Mouse (Mus musculus) lung, postnatal 0 days (tissue): ENCODE data around the gene A930009A15Rik. TPM values are rescaled to one million over a fixed set of nuclear protein-coding genes. Genes with fewer than 3 reads are reported as not detected.
A peak's percentile ranks its signal among the peaks of the same experiment; 100 is the strongest.

Experiments
- ATAC-seq: fragments of 200-750 bp; cut with Nextera tagmentation; 2 replicates; pipeline ENCODE4 v1.8.0; 2017; ENCODE audit warnings: moderate library complexity
- DNase-seq: peaks from one replicate; pipeline ENCODE4 v3.0.0-alpha.2; 2016; ENCODE audit warnings: low spot score
- H3K27ac ChIP-seq: fragments of 300-500 bp; sonication (generic); 2 replicates; pipeline ENCODE4 v1.5.1; 2014; ENCODE audit warnings: antibody characterized with exemption, mild to moderate bottlenecking, low read length, mixed read lengths
- H3K27me3 ChIP-seq: fragments of 300-500 bp; sonication (generic); replicated peaks from 2 replicates; pipeline ENCODE4 v1.6.1; 2014; ENCODE audit warnings: low read length, mixed read lengths; ENCODE audit not compliant: insufficient read depth
- H3K36me3 ChIP-seq: fragments of 300-500 bp; sonication (generic); 2 replicates; pipeline ENCODE4 v1.6.1; 2014; ENCODE audit warnings: low read length, mixed read lengths; ENCODE audit not compliant: insufficient read depth
- H3K4me1 ChIP-seq: fragments of 300-500 bp; sonication (generic); 2 replicates; pipeline ENCODE4 v1.6.1; 2014; ENCODE audit warnings: antibody characterized with exemption, low read depth, low read length, mixed read lengths; ENCODE audit not compliant: insufficient read depth
- H3K4me2 ChIP-seq: fragments of 300-500 bp; sonication (generic); replicated peaks from 2 replicates; pipeline ENCODE4 v1.6.1; 2014; ENCODE audit warnings: low read depth, mild to moderate bottlenecking, low read length, moderate library complexity, mixed read lengths
- H3K4me3 ChIP-seq: fragments of 300-500 bp; sonication (generic); 2 replicates; pipeline ENCODE4 v1.5.1; 2014; ENCODE audit warnings: low read depth, low read length
- H3K9ac ChIP-seq: fragments of 300-500 bp; sonication (generic); replicated peaks from 2 replicates; pipeline ENCODE4 v1.6.1; 2014; ENCODE audit warnings: low read depth, mild to moderate bottlenecking
- H3K9me3 ChIP-seq: fragments of 300-500 bp; sonication (generic); 2 replicates; pipeline ENCODE4 v1.6.1; 2016; ENCODE audit warnings: low read length, mixed read lengths
- CTCF ChIP-seq: IDR thresholded peaks from 2 replicates; pipeline ENCODE4 v1.5.1; 2016; ENCODE audit warnings: antibody characterized with exemption, mild to moderate bottlenecking
- EP300 ChIP-seq: IDR thresholded peaks from 2 replicates; pipeline ENCODE4 v1.6.1; 2016; ENCODE audit warnings: antibody characterized with exemption, mild to moderate bottlenecking, control low read depth
- WGBS: fragments of 180-500 bp; shearing (Covaris S2); extraction: QIAGEN DNeasy Blood & Tissue Kit; methylation state at CpG from one replicate; pipeline ENCODE4 v1.1.7; 2014; 5-methylcytosine and 5-hydroxymethylcytosine counted together
- polyA plus RNA-seq: library from polyadenylated mRNA; unstranded; fragments of >200 nt; fragmentation: Nextera tagmentation; extraction: Ambion mirVana; gene quantifications from 2 replicates; pipeline ENCODE4 v1.2.1, GENCODE M21; 2015

A930009A15Rik gene
- polyA plus RNA-seq, 1 experiment from 2014 or later: not detected

DNA sequence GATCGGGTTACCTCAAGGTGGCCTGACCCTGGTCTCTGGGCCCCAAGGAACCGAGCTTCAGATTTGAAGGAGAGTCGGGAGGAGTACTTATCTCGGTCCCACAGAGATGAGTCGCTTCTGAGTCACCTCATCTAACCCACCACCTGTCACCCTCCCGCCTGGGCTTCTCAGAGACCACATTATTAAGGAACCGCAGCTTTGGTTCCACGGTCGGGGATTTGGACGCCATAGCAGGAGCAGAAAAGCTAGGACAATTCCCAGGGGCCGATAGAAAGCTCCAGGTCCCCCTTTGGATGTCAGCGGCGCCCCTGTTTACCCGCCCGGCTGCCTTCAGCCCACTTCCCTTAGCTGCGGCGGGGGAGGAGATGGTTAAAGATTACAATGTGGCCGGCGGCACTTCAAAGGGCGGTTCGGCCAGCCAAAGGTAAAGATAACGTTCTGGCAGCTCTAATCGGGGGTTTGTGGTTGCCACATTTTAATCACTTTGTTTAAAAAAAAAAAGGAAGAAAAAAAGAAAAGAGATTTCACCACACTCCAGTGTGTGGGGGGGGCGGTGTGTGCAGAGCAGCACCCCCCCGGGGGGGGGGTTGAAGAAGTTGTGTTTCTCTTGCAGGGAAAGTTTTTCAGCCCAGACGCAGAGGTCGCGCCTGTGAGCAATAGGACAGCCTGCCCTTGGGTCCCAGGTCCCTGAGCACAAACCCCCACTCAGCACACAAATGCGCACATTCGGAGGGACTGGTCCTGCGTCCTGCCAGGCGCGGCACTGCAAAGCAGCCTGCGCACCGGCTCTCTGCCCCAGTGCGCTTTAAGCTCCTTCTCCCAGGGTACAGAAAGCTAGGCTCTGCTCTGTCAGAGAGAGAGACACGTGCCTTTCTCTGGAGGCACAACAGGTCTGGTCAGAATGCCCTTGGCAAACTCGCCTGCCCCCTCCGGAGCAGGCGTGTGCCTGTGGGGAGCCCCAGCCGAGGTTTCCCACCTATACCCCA lies 16.8 kb downstream of the A930009A15Rik start:
- WGBS: under 1% methylated on average over 41 of the region's 41 CpGs
- peaks cover 28% of the 10 kb centered on the region for H3K27me3 ChIP-seq
- ATAC-seq: peak; percentile 72
- DNase-seq: peak; percentile 45
- TF ChIP-seq CTCF (no peak), EP300 (no peak)
- H3K36me3 ChIP-seq: no peaks in the 10 kb centered on the region
- H3K4me2 ChIP-seq: peak overlapping the region; percentile 62
- peak overlapping the region; percentile 28 for H3K4me3 ChIP-seq
- peaks cover 7% of the 10 kb centered on the region for H3K4me1 ChIP-seq
- H3K27ac ChIP-seq: no peak overlapping the region
- no peaks in the 10 kb centered on the region for H3K9me3 ChIP-seq
- H3K9ac ChIP-seq: no peak overlapping the region; the same call in 1 of the 2 replicates

DNA sequence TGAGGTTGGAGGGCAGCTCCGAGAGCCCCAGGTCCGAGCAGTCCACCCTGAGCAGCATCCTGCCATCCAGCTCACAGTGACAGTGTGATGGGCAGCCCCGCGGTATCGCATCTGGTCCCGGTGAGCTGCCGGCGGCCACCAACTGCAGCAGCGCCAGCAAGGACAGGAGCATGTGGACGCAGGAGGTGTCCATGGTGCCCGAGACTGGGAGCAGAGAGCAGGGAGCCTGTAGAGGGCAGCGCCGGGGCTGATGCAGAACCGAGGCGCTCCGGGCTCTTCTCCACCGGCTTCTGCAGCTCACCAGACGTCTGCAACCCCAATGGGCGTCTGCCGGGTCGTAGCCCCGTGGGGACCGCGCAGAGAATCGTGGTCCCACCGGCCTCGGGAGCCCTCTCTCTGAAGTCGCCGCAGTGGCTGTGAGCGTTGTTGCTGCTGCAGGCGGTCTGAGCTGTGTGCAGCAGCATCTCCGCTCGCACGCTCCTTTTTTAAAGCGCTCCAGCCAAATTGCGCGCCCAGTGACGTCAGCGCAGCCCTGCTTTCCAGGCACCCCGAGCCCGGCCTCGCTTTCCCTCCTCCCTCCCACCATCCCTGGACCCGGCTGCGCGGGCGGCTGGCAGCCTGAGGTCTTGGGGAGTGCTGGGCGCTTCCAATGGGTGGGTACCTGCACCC lies 17.6 kb downstream of the A930009A15Rik start, which contains the start of gene Lgr5:
TSS of gene Lgr5 (minus strand) at position 480 of the 669 bp plus-strand sequence.
- no peaks in the 10 kb centered on the region for H3K36me3 ChIP-seq
- peak within 1 kb of the TSS; percentile 62 for H3K4me2 ChIP-seq
- DNase-seq (peak; percentile 61), ATAC-seq (peak; percentile 75)
- no peak within 1 kb of the TSS for H3K9ac ChIP-seq
- H3K4me1 ChIP-seq: peaks cover 7% of the 10 kb centered on the region
- no peaks in the 10 kb centered on the region for H3K9me3 ChIP-seq
- H3K4me3 ChIP-seq: peak within 1 kb of the TSS; percentile 28
- no peak within 1 kb of the TSS for H3K27ac ChIP-seq
- WGBS: 2% methylated on average over 45 of the region's 47 CpGs
- TF ChIP-seq EP300 (no peak), CTCF (peak; percentile 56)
- peaks cover 28% of the 10 kb centered on the region for H3K27me3 ChIP-seq

DNA sequence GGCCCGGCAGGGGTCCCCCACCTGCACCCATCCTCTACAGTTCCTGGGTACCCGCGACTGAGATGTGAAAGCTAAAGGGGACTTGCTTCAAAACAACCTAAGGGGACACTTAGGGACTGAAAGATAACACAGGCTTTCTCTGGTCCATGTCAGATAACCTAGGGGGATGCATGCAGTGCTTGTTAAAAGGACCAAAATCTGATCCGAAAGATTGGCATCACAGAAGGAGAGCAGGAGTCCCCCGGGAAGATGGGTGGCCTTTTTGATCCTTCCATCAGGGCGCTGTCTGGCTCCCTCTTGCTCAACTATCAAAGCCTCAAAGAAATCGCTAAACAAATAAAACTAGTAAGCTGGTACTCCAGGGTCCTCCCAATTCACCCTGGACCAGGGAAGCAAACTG lies 18.2 kb downstream of the A930009A15Rik start:
- H3K27me3 ChIP-seq: peaks cover 28% of the 10 kb centered on the region
- peaks cover 7% of the 10 kb centered on the region for H3K4me1 ChIP-seq
- H3K9me3 ChIP-seq: no peaks in the 10 kb centered on the region
- TF ChIP-seq CTCF: no peak
- TF ChIP-seq EP300: no peak
- DNase-seq (no peak), ATAC-seq (no peak)
- no peaks in the 10 kb centered on the region for H3K36me3 ChIP-seq
- 4% methylated on average over 7 of the region's 7 CpGs for whole genome bisulfite sequencing
- H3K27ac ChIP-seq: no peak overlapping the region
- H3K4me3 ChIP-seq: peak overlapping the region; percentile 28
- H3K9ac ChIP-seq: no peak overlapping the region
- peak overlapping the region; percentile 62 for H3K4me2 ChIP-seq

DNA sequence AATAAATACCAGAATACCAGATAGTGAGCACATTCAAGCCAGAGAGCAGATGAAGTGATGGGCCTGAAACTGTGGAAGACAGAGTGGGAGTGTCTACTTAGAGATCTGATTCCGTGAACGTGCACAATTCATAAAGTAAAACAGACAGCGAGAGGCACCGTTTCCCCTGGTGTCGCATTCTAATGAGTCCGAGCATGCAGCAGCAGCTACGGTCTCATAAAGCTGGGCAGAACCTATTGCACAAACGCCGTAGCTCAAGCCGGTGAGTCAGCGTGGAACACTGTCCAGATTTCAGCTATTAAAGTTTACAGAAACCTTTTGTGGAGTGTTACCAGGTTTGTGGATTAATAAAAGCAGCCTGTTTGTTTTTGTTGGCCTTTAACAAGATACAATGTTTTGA lies 23.4 kb downstream of the A930009A15Rik start:
- no peak for TF ChIP-seq EP300
- ATAC-seq (no peak), DNase-seq (peak; percentile 38)
- Histone ChIP-seq H3K4me1 (no peaks in the 10 kb centered on the region), H3K9me3 (no peaks in the 10 kb centered on the region), H3K27ac (no peak overlapping the region), H3K4me3 (no peak overlapping the region), H3K27me3 (0 out of 2 replicates have a peak, but pooled peaks cover 8% of the 10 kb centered on the region), H3K4me2 (no peak overlapping the region), H3K9ac (no peak overlapping the region), H3K36me3 (no peaks in the 10 kb centered on the region)
- WGBS: 52% methylated on average over 11 of the region's 11 CpGs

DNA sequence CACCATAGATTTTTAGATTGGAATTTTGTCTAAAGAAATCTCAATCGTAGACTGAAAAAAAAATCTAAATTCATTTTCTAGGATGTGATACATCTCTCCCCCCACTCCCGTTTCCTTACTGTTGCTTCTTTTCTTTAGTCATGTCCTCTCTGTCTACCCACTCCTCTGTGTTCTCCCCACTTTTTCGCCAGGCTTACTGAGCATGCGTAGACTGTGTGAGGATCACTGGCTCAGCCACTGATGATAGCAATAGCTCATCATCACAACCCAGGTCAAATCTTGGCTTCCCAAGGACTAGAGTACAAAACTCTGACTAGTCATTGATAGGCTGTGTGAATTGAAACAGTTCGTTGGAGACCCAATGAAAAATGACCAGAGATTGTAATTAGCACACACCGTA lies 23.9 kb downstream of the A930009A15Rik start:
- TF ChIP-seq CTCF (no peak), EP300 (no peak)
- no peaks in the 10 kb centered on the region for H3K4me1 ChIP-seq
- no peak overlapping the region for H3K27ac ChIP-seq
- no peak for DNase-seq
- H3K36me3 ChIP-seq: no peaks in the 10 kb centered on the region
- 78% methylated on average over 6 of the region's 6 CpGs for WGBS
- H3K27me3 ChIP-seq: 0 out of 2 replicates have a peak, but pooled peaks cover 4% of the 10 kb centered on the region
- ATAC-seq: no peak
- H3K4me3 ChIP-seq: no peak overlapping the region
- no peak overlapping the region for H3K4me2 ChIP-seq
- H3K9ac ChIP-seq: no peak overlapping the region
- H3K9me3 ChIP-seq: no peaks in the 10 kb centered on the region

DNA sequence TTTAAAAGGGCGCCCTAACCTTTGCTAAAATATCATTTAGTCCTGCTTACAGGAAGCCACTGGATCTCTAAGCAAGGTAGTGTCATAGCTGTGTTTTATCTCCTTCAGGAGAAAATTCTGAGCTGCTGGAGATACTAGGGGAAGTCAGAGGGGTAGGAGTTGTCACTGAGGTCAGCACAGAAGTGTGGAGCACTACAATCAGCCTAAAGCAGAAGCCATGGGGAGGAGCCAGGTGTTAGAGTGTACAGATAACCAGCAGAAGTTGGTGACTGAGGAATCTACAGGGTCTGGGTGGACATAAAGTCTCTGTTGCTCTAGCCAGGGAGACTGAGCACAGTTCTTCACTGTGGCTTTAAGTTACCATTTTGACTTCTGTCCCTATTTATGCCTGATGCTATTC lies 26.0 kb downstream of the A930009A15Rik start:
- 87% methylated on average over 1 of the region's 1 CpGs for WGBS
- H3K4me3 ChIP-seq: no peak overlapping the region

More for the DNA sequence above, 26.0 kb downstream of the A930009A15Rik start:
- DNase-seq (no peak), ATAC-seq (no peak)
- no peak overlapping the region for H3K9ac ChIP-seq
- no peaks in the 10 kb centered on the region for H3K36me3 ChIP-seq
- H3K27ac ChIP-seq: no peak overlapping the region
- TF ChIP-seq CTCF: no peak
- TF ChIP-seq EP300: no peak
- no peak overlapping the region for H3K4me2 ChIP-seq
- H3K9me3 ChIP-seq: no peaks in the 10 kb centered on the region
- no peaks in the 10 kb centered on the region for H3K4me1 ChIP-seq
- no peaks in the 10 kb centered on the region for H3K27me3 ChIP-seq
